Mouse (Mus musculus) midbrain, postnatal 0 days (tissue): ENCODE measurements at regions not wholly inside any gene's neighbourhood (a gene's known extent, or its start where the extent isn't known, plus 50 kb on each side); places are given as distances from the start of the nearest gene placed in this dataset.

Source experiments
- ATAC-seq: fragments of 200-750 bp; cut with Nextera tagmentation; 2 replicates; pipeline ENCODE4 v1.8.0; 2017; ENCODE audit warnings: moderate number of reproducible peaks, mild to moderate bottlenecking, moderate TSS enrichment, moderate library complexity; ENCODE audit not compliant: low FRiP score
- DNase-seq: peaks from one replicate; pipeline ENCODE4 v3.0.0-alpha.2; 2015; ENCODE audit warnings: low spot score
- H3K27ac ChIP-seq: fragments of 300-500 bp; sonication (generic); 2 replicates; pipeline ENCODE4 v1.5.1; 2014; ENCODE audit warnings: low read depth, mild to moderate bottlenecking, low read length, mixed read lengths
- H3K27me3 ChIP-seq: fragments of 300-500 bp; sonication (generic); 2 replicates; pipeline ENCODE4 v1.6.1; 2014; ENCODE audit warnings: low read length, control low read depth, mixed read lengths; ENCODE audit not compliant: insufficient read depth
- H3K36me3 ChIP-seq: fragments of 300-500 bp; sonication (generic); 2 replicates; pipeline ENCODE4 v1.6.1; 2014; ENCODE audit warnings: low read length, control low read depth, mixed read lengths; ENCODE audit not compliant: insufficient read depth
- H3K4me1 ChIP-seq: fragments of 300-500 bp; sonication (generic); 2 replicates; pipeline ENCODE4 v1.6.1; 2014; ENCODE audit warnings: mild to moderate bottlenecking, control low read depth, antibody characterized with exemption, low read length, mixed read lengths; ENCODE audit not compliant: insufficient read depth
- H3K4me2 ChIP-seq: fragments of 300-500 bp; sonication (generic); 2 replicates; pipeline ENCODE4 v1.6.1; 2014; ENCODE audit warnings: low read depth, mild to moderate bottlenecking, low read length, mixed read lengths; ENCODE audit not compliant: poor library complexity, severe bottlenecking
- H3K4me3 ChIP-seq: fragments of 300-500 bp; sonication (generic); 2 replicates; pipeline ENCODE4 v1.5.1; 2014; ENCODE audit warnings: low read depth, mild to moderate bottlenecking, low read length, moderate library complexity
- H3K9ac ChIP-seq: fragments of 300-500 bp; sonication (generic); replicated peaks from 2 replicates; pipeline ENCODE4 v1.6.1; 2014; ENCODE audit warnings: mild to moderate bottlenecking, low read length, moderate library complexity, mixed read lengths; ENCODE audit not compliant: poor library complexity, severe bottlenecking
- H3K9me3 ChIP-seq: fragments of 300-500 bp; sonication (generic); 2 replicates; pipeline ENCODE4 v1.6.1; 2016; ENCODE audit warnings: low read length, control low read depth
- CTCF ChIP-seq: IDR thresholded peaks from 2 replicates; pipeline ENCODE4 v1.5.1; 2016; ENCODE audit warnings: antibody characterized with exemption, mild to moderate bottlenecking
- WGBS: fragments of 180-500 bp; shearing (Covaris S2); extraction: QIAGEN DNeasy Blood & Tissue Kit; methylation state at CpG from one replicate; pipeline ENCODE4 v1.1.7; 2014; 5-methylcytosine and 5-hydroxymethylcytosine counted together

DNA sequence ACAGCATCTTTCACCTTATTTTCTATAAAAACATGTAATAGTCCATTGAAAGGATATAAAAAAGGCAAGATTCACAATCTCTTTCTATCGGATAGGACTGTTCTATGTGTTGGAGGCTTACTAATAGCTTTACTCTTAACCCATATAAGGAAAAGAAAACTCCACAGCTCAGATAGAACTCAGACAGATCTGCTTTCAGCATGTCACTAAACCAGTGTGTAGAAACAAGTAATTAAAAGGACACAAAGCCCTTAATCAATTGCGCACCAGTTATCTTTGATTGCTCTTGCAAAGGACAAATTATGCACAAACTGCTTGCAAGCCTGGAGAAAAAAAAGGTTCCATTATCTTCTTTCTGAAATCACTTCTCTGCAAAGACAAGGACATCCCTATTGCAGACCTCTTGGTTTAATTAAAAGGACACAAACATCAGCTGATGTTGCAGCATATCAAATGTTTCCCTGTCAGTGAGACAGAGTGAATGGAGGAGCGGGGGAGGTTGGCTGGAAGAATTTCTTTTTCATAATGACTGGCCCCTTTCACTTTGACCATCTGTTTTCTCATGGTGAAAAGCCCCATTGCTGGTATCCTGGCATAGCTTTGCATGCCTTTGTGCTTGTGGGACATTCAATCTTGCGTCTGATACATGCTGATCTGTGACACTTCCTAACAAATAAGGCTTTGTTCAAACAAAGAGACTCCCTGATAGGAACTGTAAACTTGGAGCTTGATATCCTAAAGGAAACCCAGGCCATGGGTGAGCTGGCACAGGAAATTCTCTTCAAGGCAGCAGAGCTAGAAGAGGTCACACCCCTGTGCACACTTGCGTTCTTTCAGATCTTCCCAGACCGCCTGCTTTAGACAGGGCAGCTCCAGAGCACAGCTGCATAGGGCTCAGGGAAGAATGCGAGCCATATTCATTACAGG, 162.8 kb upstream of the Rgmb start:
- TF ChIP-seq CTCF = no peak
- no peaks in the 10 kb centered on the region for H3K27me3 ChIP-seq
- DNase-seq = peak; percentile 75
- H3K36me3 ChIP-seq = no peaks in the 10 kb centered on the region
- peak; percentile 74 for ATAC-seq
- no peak overlapping the region for H3K4me3 ChIP-seq
- no peaks in the 10 kb centered on the region; the same call in 1 of the 2 replicates for H3K4me1 ChIP-seq
- WGBS = 21% methylated on average over 7 of the region's 7 CpGs
- no peak overlapping the region for H3K4me2 ChIP-seq
- no peak overlapping the region for H3K9ac ChIP-seq
- H3K27ac ChIP-seq = 0 out of 2 replicates have a peak overlapping the region, but pooled peaks have one; percentile 8
- H3K9me3 ChIP-seq = no peaks in the 10 kb centered on the region

DNA sequence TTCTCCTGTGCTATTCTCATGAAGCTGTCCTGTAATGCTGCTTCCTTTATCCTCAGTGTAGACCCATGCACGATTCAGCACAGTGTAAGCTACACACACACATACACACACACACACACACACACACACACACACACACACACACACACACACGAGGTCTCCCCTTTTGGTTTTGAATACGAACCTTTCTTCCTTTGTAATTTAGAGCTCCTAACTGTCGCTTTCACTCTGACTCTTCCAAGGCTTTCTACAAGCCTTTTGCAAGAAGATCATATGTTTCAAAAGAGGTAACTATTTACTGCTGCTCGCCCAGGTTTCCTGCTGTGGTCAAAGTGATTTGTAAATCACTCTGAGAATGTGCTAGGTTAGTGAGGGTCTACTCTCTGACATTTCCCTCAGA, 161.1 kb upstream of the Rgmb start:
- H3K4me1 ChIP-seq = no peaks in the 10 kb centered on the region; the same call in 1 of the 2 replicates
- no peaks in the 10 kb centered on the region for H3K9me3 ChIP-seq
- ATAC-seq (no peak), DNase-seq (no peak)
- no peak overlapping the region for H3K27ac ChIP-seq
- H3K36me3 ChIP-seq = no peaks in the 10 kb centered on the region
- no peak overlapping the region for H3K4me3 ChIP-seq
- no peak overlapping the region for H3K4me2 ChIP-seq
- no peaks in the 10 kb centered on the region for H3K27me3 ChIP-seq
- TF ChIP-seq CTCF = no peak
- WGBS = 58% methylated on average over 5 of the region's 5 CpGs
- no peak overlapping the region for H3K9ac ChIP-seq

DNA sequence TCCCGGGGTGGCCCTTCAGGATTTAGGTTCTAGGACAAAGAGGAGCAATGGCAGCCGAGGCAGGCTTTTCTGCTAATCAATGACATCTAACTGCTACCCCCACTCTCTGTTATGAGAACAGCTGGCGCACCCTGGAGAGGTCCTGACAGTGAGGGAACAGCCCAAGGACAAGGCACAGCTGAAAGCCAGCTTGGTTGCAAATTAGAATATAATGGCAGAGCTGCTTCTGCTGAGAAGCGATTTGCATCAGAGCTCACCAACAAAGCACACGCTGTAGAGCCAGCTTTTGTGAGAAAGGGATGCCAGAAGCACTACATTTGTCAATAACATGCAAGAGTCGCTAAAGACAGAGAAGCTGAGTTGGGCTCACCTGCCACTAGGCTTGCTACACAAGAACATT, 159.5 kb upstream of the Rgmb start:
- no peaks in the 10 kb centered on the region for H3K9me3 ChIP-seq
- WGBS = 5% methylated on average over 6 of the region's 6 CpGs
- no peaks in the 10 kb centered on the region for H3K27me3 ChIP-seq
- H3K4me1 ChIP-seq = no peaks in the 10 kb centered on the region; the same call in 1 of the 2 replicates
- no peaks in the 10 kb centered on the region for H3K36me3 ChIP-seq
- no peak overlapping the region for H3K27ac ChIP-seq
- H3K9ac ChIP-seq = no peak overlapping the region
- no peak for TF ChIP-seq CTCF
- no peak overlapping the region for H3K4me2 ChIP-seq
- no peak overlapping the region for H3K4me3 ChIP-seq
- DNase-seq = peak; percentile 64
- peak; percentile 29; the same call in 1 of the 2 replicates for ATAC-seq

DNA sequence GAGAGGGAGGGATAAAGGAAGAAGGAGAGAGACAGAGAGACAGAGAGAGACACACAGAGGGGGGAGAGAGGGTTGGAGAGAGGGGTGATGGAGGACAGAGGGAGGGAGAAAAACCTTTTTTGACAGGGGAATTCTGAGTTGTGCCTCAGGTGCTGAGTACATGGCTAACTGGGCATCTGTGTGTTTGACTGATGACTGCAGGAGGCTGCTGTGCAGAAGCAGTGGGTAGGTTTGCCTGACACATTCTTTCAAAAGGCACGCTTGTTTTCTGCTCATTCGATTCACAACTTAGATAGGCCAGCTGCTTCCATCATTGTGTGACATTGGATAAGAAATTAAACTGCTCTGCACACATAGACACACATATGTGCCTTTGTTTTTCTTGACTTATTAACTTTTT, 150.7 kb upstream of the Rgmb start:
- Histone ChIP-seq H3K36me3 (no peaks in the 10 kb centered on the region), H3K4me2 (no peak overlapping the region), H3K27me3 (no peaks in the 10 kb centered on the region), H3K4me3 (no peak overlapping the region), H3K27ac (no peak overlapping the region), H3K9ac (no peak overlapping the region), H3K4me1 (no peaks in the 10 kb centered on the region), H3K9me3 (no peaks in the 10 kb centered on the region)
- TF ChIP-seq CTCF = no peak
- no peak for DNase-seq
- WGBS = 24% methylated on average over 2 of the region's 2 CpGs
- ATAC-seq = no peak

DNA sequence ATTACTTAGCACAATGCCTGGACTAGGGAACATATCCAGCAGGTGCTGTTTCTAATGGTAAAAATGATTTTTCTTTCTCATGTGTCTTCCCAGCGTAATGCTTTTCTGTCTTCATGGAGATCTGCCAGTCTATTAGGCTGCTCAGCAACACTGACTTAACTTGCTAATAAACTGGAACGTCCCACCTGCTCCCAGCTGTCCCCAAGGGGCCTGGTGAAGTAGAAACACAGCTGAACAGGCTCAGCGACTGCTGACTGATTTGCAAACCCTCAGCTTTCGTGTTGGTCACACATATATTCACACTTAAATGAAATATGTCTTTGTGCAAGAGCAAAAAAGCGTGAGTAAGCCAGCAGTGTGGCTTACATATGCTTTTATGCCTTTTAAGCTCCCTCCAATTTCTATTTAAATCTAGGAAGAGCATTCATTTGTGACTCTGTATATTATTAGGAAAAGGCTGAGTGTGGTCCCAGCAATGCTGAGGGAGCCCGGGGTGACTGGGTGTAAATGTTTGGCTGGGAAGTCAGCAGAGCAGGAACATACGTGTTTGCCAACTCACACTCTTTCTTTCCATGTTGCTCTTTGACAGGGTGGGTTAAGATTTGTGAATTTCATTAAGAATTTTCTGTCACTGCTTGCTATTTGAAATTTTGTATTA, 146.7 kb upstream of the Rgmb start:
- 21% methylated on average over 7 of the region's 7 CpGs for WGBS
- Histone ChIP-seq H3K27me3 (no peaks in the 10 kb centered on the region), H3K9ac (no peak overlapping the region), H3K4me3 (no peak overlapping the region), H3K9me3 (no peaks in the 10 kb centered on the region), H3K4me1 (no peaks in the 10 kb centered on the region), H3K27ac (no peak overlapping the region), H3K4me2 (no peak overlapping the region), H3K36me3 (no peaks in the 10 kb centered on the region)
- peak; percentile 71; the same call in 1 of the 2 replicates for ATAC-seq
- TF ChIP-seq CTCF = no peak
- peak; percentile 81 for DNase-seq

DNA sequence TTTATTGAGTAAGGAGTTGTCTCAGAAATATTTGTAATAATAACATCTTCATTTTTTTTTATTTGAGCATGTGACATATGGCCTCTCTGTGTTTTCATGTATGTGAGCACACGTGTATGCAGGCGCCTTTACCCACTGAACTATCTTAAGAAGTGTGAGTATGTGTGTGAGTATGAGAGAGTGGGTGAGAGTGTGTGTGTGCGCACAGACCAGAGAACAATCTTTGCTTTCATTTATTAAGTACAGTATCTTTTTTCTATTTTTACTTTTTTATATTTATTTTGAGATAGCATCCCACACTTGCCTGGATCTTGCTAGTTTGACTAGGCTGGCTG, 140.5 kb upstream of the Rgmb start:
- Histone ChIP-seq H3K27ac (no peak overlapping the region), H3K9ac (no peak overlapping the region), H3K9me3 (no peaks in the 10 kb centered on the region), H3K36me3 (no peaks in the 10 kb centered on the region), H3K4me3 (no peak overlapping the region), H3K4me2 (no peak overlapping the region), H3K27me3 (no peaks in the 10 kb centered on the region), H3K4me1 (no peaks in the 10 kb centered on the region)
- 94% methylated on average over 3 of the region's 3 CpGs for WGBS
- DNase-seq = no peak
- no peak for TF ChIP-seq CTCF
- ATAC-seq = no peak
